Mouse (Mus musculus) kidney, adult 2 months (tissue): ENCODE data around the gene Gm45140.

ENCODE experiments used
- CTCF ChIP-seq: fragments of 200-500 bp; conservative IDR thresholded peaks from 2 replicates; pipeline ENCODE4 v1.5.1; 2011; ENCODE audit warnings: low read depth, mild to moderate bottlenecking, control low read depth, low read length, moderate library complexity, mixed read lengths; ENCODE audit not compliant: insufficient read depth, insufficient read length
- POLR2A ChIP-seq: fragments of 200-500 bp; IDR thresholded peaks from one replicate; pipeline ENCODE4 v1.6.1; 2011; ENCODE audit warnings: low read depth, low read length, control low read depth

GRCm38 (mm10) chr6:87820366-87820765 is 15.2 kb downstream of the Gm45140 start:
- no peak for TF ChIP-seq POLR2A
- no peak for TF ChIP-seq CTCF
